Mouse (Mus musculus) heart, postnatal 14 days (tissue): Measurements from ENCODE around the gene Zfp764. TPM values are rescaled to one million over a fixed set of nuclear protein-coding genes. Genes with fewer than 3 reads are reported as not detected.

Experiments
- total RNA-seq, 2 experiments: library from RNA; stranded (reverse); gene quantifications; 2 replicates each; pipeline ENCODE4 v1.2.3; 2021

Gene Zfp764
- total RNA-seq, 2 experiments from 2014 or later = 3.4 to 4.1 TPM

Other genes starting within 250 kb of the Zfp764 start
- 10 to 100 TPM; 38.0 to 43.7 TPM for gene Cd2bp2, start 210.8 kb downstream of the Zfp764 start, total RNA-seq
- gene Tbc1d10b, start 198.4 kb downstream of the Zfp764 start, total RNA-seq = 10 to 100 TPM; 29.2 to 30.5 TPM
- gene Mylpf, start 197.9 kb downstream of the Zfp764 start, total RNA-seq = 1 to 10 TPM; 1.1 to 4.2 TPM
- gene Zfp553, start 173.8 kb downstream of the Zfp764 start, total RNA-seq = 1 to 10 TPM; 6.9 to 7.0 TPM
- gene Sept1, start 173.7 kb downstream of the Zfp764 start, total RNA-seq = 10 to 100 TPM in 1 of 2 experiments, 1 to 10 TPM in 1; 7.5 to 18.8 TPM
- gene Zfp771, start 162.5 kb downstream of the Zfp764 start, total RNA-seq = 10 to 100 TPM; 17.8 to 21.3 TPM
- 10 to 100 TPM; 38.4 to 46.7 TPM for gene Dctpp1, start 146.1 kb downstream of the Zfp764 start, total RNA-seq
- 10 to 100 TPM; 29.3 to 30.2 TPM for gene Sephs2, start 132.8 kb downstream of the Zfp764 start, total RNA-seq
- 1 to 10 TPM; 2.0 to 5.7 TPM for gene Itgal, start 110.6 kb downstream of the Zfp764 start, total RNA-seq
- 10 to 100 TPM; 39.1 to 39.9 TPM for gene Zfp768, start 61.2 kb downstream of the Zfp764 start, total RNA-seq
- 1 to 10 TPM; 4.6 to 5.8 TPM for gene Zfp747, start 30.8 kb downstream of the Zfp764 start, total RNA-seq
- 1 to 10 TPM; 2.4 to 3.3 TPM for gene 9130019O22Rik, start 19.7 kb downstream of the Zfp764 start, total RNA-seq
- gene E430018J23Rik, start 13.2 kb downstream of the Zfp764 start, total RNA-seq = 1 to 10 TPM; 3.8 to 4.0 TPM
- 1 to 10 TPM; 3.2 to 3.4 TPM for gene Zfp688, start 15.2 kb upstream of the Zfp764 start, total RNA-seq
- gene Zfp689, start 42.3 kb upstream of the Zfp764 start, total RNA-seq = 1 to 10 TPM; 1.4 to 1.6 TPM
- 10 to 100 TPM; 25.9 to 29.4 TPM for gene Prr14, start 52.8 kb upstream of the Zfp764 start, total RNA-seq
- 10 to 100 TPM; 38.4 to 43.1 TPM for gene Fbrs, start 72.4 kb upstream of the Zfp764 start, total RNA-seq
- gene Srcap, start 105.2 kb upstream of the Zfp764 start, total RNA-seq = 10 to 100 TPM; 63.6 to 69.2 TPM
- 10 to 100 TPM; 13.5 to 13.9 TPM for gene Gm42715, start 112.8 kb upstream of the Zfp764 start, total RNA-seq
- gene Tmem265, start 154.6 kb upstream of the Zfp764 start, total RNA-seq = not detected
- gene Phkg2, start 166.5 kb upstream of the Zfp764 start, total RNA-seq = 10 to 100 TPM; 19.2 to 20.2 TPM
- 10 to 100 TPM in 1 of 2 experiments, 1 to 10 TPM in 1; 8.8 to 12.6 TPM for gene Ccdc189, start 181.8 kb upstream of the Zfp764 start, total RNA-seq
- gene Rnf40, start 181.9 kb upstream of the Zfp764 start, total RNA-seq = 10 to 100 TPM; 46.5 to 53.9 TPM
- gene Zfp629, start 209.0 kb upstream of the Zfp764 start, total RNA-seq = 10 to 100 TPM; 28.8 to 29.1 TPM